Mouse (Mus musculus) midbrain, postnatal 0 days (tissue): Measurements from ENCODE around the gene Lmln. TPM values are rescaled to one million over a fixed set of nuclear protein-coding genes. Genes with fewer than 3 reads are reported as not detected.
A peak's percentile ranks its signal among the peaks of the same experiment; 100 is the strongest.

ENCODE experiments used
- ATAC-seq: fragments of 200-750 bp; cut with Nextera tagmentation; 2 replicates; pipeline ENCODE4 v1.8.0; 2017; ENCODE audit warnings: moderate number of reproducible peaks, mild to moderate bottlenecking, moderate TSS enrichment, moderate library complexity; ENCODE audit not compliant: low FRiP score
- DNase-seq: peaks from one replicate; pipeline ENCODE4 v3.0.0-alpha.2; 2015; ENCODE audit warnings: low spot score
- H3K27ac ChIP-seq: fragments of 300-500 bp; sonication (generic); 2 replicates; pipeline ENCODE4 v1.5.1; 2014; ENCODE audit warnings: low read depth, mild to moderate bottlenecking, low read length, mixed read lengths
- H3K27me3 ChIP-seq: fragments of 300-500 bp; sonication (generic); 2 replicates; pipeline ENCODE4 v1.6.1; 2014; ENCODE audit warnings: low read length, control low read depth, mixed read lengths; ENCODE audit not compliant: insufficient read depth
- H3K36me3 ChIP-seq: fragments of 300-500 bp; sonication (generic); 2 replicates; pipeline ENCODE4 v1.6.1; 2014; ENCODE audit warnings: low read length, control low read depth, mixed read lengths; ENCODE audit not compliant: insufficient read depth
- H3K4me1 ChIP-seq: fragments of 300-500 bp; sonication (generic); 2 replicates; pipeline ENCODE4 v1.6.1; 2014; ENCODE audit warnings: mild to moderate bottlenecking, control low read depth, antibody characterized with exemption, low read length, mixed read lengths; ENCODE audit not compliant: insufficient read depth
- H3K4me2 ChIP-seq: fragments of 300-500 bp; sonication (generic); 2 replicates; pipeline ENCODE4 v1.6.1; 2014; ENCODE audit warnings: low read depth, mild to moderate bottlenecking, low read length, mixed read lengths; ENCODE audit not compliant: poor library complexity, severe bottlenecking
- H3K4me3 ChIP-seq: fragments of 300-500 bp; sonication (generic); 2 replicates; pipeline ENCODE4 v1.5.1; 2014; ENCODE audit warnings: low read depth, mild to moderate bottlenecking, low read length, moderate library complexity
- H3K9ac ChIP-seq: fragments of 300-500 bp; sonication (generic); replicated peaks from 2 replicates; pipeline ENCODE4 v1.6.1; 2014; ENCODE audit warnings: mild to moderate bottlenecking, low read length, moderate library complexity, mixed read lengths; ENCODE audit not compliant: poor library complexity, severe bottlenecking
- H3K9me3 ChIP-seq: fragments of 300-500 bp; sonication (generic); 2 replicates; pipeline ENCODE4 v1.6.1; 2016; ENCODE audit warnings: low read length, control low read depth
- CTCF ChIP-seq: IDR thresholded peaks from 2 replicates; pipeline ENCODE4 v1.5.1; 2016; ENCODE audit warnings: antibody characterized with exemption, mild to moderate bottlenecking
- WGBS: fragments of 180-500 bp; shearing (Covaris S2); extraction: QIAGEN DNeasy Blood & Tissue Kit; methylation state at CpG from one replicate; pipeline ENCODE4 v1.1.7; 2014; 5-methylcytosine and 5-hydroxymethylcytosine counted together
- polyA plus RNA-seq: library from polyadenylated mRNA; unstranded; fragments of >200 nt; fragmentation: Nextera tagmentation; extraction: Ambion mirVana; gene quantifications from 2 replicates; pipeline ENCODE4 v1.2.1, GENCODE M21; 2015
- total RNA-seq: library from RNA; depleted of rRNA; stranded (reverse); fragments of >200 nt; gene quantifications from 2 replicates; pipeline ENCODE4 v1.2.3, GENCODE M21; 2014; rRNA removed

The Lmln gene
- total RNA-seq, result 7.6 and 19.0 TPM in 2 replicates
- 1.4 and 2.4 TPM in 2 replicates for polyA plus RNA-seq

DNA sequence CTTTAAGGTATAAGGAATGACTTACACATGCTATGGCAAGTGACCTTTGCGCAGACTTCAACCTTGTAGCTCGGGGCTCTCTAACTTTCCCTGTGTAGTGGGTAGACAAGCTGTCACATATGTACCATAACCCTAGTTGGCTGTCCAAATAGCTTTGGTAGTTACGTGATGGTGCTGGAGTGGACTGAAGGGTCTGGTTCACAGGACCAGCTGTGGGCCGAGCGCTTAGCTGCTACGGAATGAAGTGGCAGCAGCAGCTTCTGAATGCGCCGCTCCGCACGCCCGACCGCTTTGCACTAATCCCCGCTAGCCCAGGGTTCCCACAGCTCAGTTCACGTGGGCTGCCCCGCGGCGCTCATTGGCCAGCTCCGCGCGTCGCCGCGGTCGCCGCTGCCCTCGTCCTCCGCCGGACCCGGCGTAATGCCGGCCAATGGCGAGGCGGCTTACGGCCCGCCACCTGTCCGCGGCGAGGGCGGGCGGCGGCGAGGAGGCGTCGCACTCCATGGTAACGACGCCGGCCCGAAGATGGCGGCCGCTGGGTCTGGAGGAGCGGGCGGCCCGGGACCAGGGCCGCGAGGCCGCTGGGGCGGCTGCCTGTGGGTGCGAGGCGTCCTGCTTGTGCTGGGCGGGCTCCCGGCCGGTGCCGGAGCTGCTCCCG lies at the start of gene Lmln:
Lmln (plus strand) TSS at position 498 of the 658 bp plus-strand sequence.
- peaks cover 16% of the 10 kb centered on the region for H3K4me1 ChIP-seq
- peak within 1 kb of the TSS; percentile 87 for H3K4me3 ChIP-seq
- H3K36me3 ChIP-seq, result peaks cover 28% of the 10 kb centered on the region
- H3K27me3 ChIP-seq, result no peaks in the 10 kb centered on the region
- peak within 1 kb of the TSS; percentile 73 for H3K27ac ChIP-seq
- WGBS, result under 1% methylated on average over 46 of the region's 64 CpGs
- ATAC-seq (peak; percentile 97), DNase-seq (peak; percentile 95)
- H3K9me3 ChIP-seq, result no peaks in the 10 kb centered on the region
- H3K4me2 ChIP-seq, result peak within 1 kb of the TSS; percentile 82
- H3K9ac ChIP-seq, result peak within 1 kb of the TSS; percentile 76
- no peak for TF ChIP-seq CTCF

DNA sequence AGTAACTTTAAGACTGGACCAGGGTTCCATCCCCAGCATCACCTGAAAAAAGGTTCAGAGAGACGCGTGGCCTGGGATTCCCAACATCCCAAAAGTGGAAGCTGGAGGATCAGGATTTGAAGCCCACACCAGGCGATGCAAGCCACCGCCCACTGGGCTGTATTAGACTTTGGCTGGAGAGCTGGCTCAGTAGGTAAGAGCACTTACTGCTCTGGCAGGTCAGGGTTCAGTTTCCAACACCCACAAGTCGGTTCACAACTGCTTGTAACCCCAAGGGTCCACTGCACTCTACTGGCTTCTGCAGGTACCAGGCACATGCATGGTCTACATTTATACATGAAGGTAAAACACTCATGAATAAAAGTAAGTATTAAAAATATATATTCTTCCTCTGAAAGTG lies 48.5 kb upstream of the Lmln start:
- Histone ChIP-seq H3K4me1 (no peaks in the 10 kb centered on the region), H3K4me2 (no peak overlapping the region), H3K36me3 (peaks cover 40% of the 10 kb centered on the region), H3K27ac (no peak overlapping the region), H3K9me3 (no peaks in the 10 kb centered on the region), H3K9ac (no peak overlapping the region), H3K27me3 (no peaks in the 10 kb centered on the region), H3K4me3 (no peak overlapping the region)
- 94% methylated on average over 5 of the region's 5 CpGs for WGBS
- no peak for TF ChIP-seq CTCF
- no peak for DNase-seq
- ATAC-seq, result no peak

DNA sequence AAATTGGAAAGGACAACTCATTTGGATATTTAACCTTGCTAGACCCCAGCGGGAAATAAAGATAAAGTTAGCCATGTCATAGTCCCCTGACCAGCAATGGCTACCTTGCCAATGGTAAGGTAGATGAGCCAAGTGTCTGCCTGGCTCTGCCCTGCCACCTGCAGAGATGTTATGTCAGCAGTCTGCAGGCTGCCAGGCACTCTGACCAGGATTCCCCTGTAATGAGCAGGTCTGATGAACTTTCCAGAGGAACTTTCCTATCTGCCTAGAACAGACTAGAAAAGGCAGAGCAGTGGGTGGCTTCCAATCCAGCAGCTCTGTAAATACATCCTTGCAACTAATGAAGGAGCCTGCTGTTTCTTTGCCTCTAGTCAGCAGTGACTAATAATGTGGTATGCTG lies 47.4 kb upstream of the Lmln start:
- Histone ChIP-seq H3K36me3 (peaks cover 29% of the 10 kb centered on the region), H3K27me3 (no peaks in the 10 kb centered on the region)
- WGBS, result 96% methylated on average over 1 of the region's 1 CpGs

DNA sequence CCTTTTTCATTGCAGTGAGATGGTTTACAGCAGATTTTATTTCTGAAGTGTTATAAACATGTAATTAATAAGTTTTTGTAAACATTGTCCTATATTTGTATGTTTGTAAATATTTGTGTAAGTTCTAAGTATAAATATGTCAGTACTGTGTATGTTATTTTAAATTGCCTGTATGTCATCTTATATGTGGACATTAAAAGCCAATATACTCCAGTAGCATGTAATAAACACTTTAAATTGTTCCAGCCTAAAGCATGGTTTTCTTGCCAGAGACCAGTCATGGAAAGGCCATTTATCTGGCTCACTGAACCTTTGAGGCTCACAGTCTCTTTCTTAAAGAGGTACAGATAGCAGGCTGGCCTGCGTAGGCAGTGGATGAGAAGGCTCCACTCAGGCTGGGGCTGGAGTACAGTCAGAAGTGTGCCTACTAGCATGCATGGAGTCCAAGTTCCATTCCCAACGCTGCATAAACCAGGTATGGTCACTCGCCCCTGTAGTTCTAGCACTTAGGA lies 46.9 kb upstream of the Lmln start:
- H3K9me3 ChIP-seq, result no peaks in the 10 kb centered on the region
- WGBS, result 93% methylated on average over 3 of the region's 3 CpGs
- no peak overlapping the region for H3K27ac ChIP-seq
- no peak overlapping the region for H3K4me3 ChIP-seq
- peaks cover 24% of the 10 kb centered on the region for H3K36me3 ChIP-seq
- no peaks in the 10 kb centered on the region for H3K27me3 ChIP-seq
- ATAC-seq, result no peak
- DNase-seq, result no peak
- H3K9ac ChIP-seq, result no peak overlapping the region
- no peak overlapping the region for H3K4me2 ChIP-seq
- no peaks in the 10 kb centered on the region for H3K4me1 ChIP-seq
- no peak for TF ChIP-seq CTCF

More for the DNA sequence above, 47.4 kb upstream of the Lmln start:
- H3K4me3 ChIP-seq, result no peak overlapping the region
- no peaks in the 10 kb centered on the region for H3K4me1 ChIP-seq
- no peak overlapping the region for H3K27ac ChIP-seq
- no peak for TF ChIP-seq CTCF
- ATAC-seq (no peak), DNase-seq (no peak)
- H3K9me3 ChIP-seq, result no peaks in the 10 kb centered on the region
- no peak overlapping the region for H3K9ac ChIP-seq
- no peak overlapping the region for H3K4me2 ChIP-seq

DNA sequence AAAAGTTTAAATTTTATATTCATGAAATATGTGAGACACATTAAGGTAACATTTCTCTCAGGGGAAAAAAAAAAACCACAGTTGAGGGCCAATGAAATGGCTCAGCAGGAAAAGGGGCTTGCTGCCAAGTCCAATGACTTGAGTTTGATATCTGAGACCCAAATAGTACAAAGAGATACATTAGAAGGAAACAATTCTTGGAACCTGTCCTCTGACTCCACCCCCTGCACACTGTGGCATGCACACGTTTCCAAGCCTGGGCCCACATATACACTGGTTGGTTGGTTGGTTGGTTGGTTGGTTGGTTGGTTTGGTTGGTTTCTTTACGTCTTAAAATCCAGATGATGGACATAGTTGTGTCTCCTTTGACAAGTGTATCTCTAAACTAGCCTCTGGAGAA lies 46.3 kb upstream of the Lmln start:
- Histone ChIP-seq H3K9me3 (no peaks in the 10 kb centered on the region), H3K27ac (no peak overlapping the region), H3K27me3 (no peaks in the 10 kb centered on the region), H3K9ac (no peak overlapping the region), H3K4me2 (no peak overlapping the region), H3K36me3 (peaks cover 21% of the 10 kb centered on the region), H3K4me1 (no peaks in the 10 kb centered on the region), H3K4me3 (no peak overlapping the region)
- ATAC-seq (no peak), DNase-seq (no peak)
- TF ChIP-seq CTCF, result no peak
- 91% methylated on average over 2 of the region's 2 CpGs for WGBS

DNA sequence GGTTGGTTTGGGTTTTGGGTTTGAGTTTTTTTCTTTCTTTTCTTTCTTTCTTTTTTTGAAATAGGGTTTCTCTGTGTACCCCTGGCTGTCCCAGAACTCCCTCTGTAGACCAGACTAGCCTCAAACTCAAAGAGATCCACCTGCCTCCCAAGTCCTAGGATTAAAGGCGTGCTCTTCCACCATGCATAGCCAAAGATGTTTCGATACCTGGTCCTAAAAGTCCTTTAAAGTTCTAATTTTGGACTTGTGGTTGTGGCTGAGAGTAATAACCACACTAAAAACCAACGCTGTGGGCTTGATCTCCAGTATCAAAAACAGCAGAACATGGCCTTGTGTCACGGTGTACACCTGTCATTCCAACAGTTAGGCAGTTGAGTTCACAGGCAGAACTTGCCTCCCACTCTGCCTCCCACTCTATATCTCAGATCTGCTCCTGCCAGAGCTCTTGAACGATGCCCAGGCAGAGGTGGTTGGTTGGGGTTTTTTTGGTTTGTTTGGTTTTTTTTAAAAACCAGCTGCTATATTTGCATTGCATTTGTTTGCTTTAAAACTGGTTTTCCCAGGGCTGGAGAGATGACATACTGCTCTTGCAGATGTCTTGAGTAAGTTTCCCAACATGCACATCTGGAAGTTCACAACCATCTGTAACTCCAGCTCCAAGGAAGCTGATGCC lies 44.5 kb upstream of the Lmln start:
- Histone ChIP-seq H3K9me3 (no peaks in the 10 kb centered on the region), H3K4me1 (no peaks in the 10 kb centered on the region), H3K36me3 (peaks cover 14% of the 10 kb centered on the region), H3K27ac (no peak overlapping the region), H3K27me3 (no peaks in the 10 kb centered on the region), H3K4me2 (no peak overlapping the region), H3K9ac (no peak overlapping the region), H3K4me3 (no peak overlapping the region)
- TF ChIP-seq CTCF, result no peak
- WGBS, result 95% methylated on average over 5 of the region's 5 CpGs
- DNase-seq, result no peak
- no peak for ATAC-seq
